Mouse (Mus musculus) layer of hippocampus, postnatal 25 days (tissue): ENCODE measurements around the gene Mpz. TPM values are rescaled to one million over a fixed set of nuclear protein-coding genes. Genes with fewer than 3 reads are reported as not detected.
"Not testable (repeated sequence)": the region's sequence is repeated elsewhere in the genome, so short reads cannot be mapped to it uniquely, and the experiment has no call there.

ENCODE experiments used
- DNase-seq, 2 experiments: peaks; one replicate each; pipeline ENCODE4 v3.0.0; 2022; ENCODE audit warnings: mixed read lengths in 2 of 2, low spot score in 1 of 2; ENCODE audit errors: extremely low spot score in 1 of 2
- total RNA-seq, 2 experiments: library from RNA; stranded (reverse); gene quantifications; 2 replicates each; pipeline ENCODE4 v1.2.3; 2021

Gene Mpz
- total RNA-seq, 2 experiments from 2014 or later: not detected

DNA sequence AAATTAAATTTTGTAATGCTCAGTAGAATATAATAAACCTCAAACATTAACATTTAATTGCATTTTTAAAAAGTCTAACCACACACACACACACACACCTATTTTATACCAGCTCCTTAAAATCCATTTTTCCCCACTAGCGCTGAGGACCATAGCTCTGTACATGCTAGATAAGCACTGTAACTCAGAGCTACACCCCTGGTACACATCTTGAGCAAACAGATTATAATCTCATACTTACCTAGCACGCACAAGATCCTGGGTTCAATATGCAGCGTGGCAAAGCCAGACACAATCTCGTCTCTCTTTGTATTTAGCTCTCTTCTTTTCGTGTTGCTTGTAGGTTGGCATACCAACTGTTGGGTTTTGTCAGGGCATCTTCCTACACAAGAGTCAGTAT lies 26.1 kb upstream of the Mpz start:
- DNase-seq: no peak

DNA sequence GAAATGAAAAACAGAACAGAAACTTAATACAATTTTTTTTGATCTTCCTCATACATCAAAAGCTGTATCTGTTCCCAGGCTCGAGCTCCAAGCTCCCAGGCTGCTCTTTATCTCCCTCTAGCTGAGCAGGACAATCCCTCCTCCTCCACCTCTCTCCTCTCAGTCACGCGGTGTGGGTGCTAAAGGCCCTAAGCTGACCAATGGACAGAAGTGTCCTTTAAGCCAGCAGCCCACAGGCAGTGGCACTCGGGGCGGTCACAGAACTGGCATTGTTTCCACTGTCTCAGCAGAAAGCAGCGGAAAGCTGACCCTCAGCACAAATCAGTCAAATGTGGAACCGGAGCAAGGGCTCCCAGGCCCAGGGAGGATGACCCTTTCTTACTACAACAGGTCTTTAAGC lies 21.3 kb upstream of the Mpz start:
- DNase-seq: peak in 1 of 2 experiments; percentile 24

DNA sequence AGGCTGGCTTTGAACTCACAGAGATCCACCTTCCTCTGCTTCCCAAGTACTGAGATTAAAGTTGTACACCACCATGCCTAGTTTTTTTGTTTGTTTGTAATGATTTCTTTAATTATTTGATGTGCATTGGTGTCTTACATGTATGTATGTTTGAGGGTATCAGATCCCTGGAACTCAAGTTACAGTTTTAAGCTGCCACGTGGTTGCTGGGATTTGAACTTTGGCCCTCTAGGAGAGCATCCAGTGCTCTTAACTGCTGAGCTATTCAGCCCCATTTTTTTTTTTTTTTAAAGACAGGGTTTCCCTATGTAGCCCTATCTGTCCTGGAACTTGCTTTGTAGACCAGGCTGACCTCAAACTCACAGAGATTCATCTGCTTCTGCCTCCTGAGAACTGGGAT lies 19.5 kb upstream of the Mpz start:
- no peak for DNase-seq

DNA sequence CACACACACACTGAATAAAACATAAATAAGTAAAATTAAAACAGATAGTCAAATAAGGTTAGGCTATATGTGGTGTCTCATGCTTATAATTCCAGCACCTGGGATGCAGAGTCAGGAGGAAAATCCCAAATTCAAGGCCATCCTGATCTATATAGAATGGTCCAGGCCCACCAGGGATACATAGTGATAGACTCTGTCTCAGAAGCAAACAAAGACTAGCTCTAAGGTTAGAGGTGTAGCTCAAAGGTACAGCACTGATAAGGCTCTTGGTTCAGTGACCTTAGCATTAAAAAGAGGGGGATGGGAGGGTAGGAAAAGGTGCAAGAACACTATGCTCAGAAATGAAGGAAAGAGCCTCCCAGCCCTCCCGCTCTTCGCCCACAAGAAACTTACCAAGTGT lies 14.9 kb upstream of the Mpz start:
- DNase-seq: no peak

DNA sequence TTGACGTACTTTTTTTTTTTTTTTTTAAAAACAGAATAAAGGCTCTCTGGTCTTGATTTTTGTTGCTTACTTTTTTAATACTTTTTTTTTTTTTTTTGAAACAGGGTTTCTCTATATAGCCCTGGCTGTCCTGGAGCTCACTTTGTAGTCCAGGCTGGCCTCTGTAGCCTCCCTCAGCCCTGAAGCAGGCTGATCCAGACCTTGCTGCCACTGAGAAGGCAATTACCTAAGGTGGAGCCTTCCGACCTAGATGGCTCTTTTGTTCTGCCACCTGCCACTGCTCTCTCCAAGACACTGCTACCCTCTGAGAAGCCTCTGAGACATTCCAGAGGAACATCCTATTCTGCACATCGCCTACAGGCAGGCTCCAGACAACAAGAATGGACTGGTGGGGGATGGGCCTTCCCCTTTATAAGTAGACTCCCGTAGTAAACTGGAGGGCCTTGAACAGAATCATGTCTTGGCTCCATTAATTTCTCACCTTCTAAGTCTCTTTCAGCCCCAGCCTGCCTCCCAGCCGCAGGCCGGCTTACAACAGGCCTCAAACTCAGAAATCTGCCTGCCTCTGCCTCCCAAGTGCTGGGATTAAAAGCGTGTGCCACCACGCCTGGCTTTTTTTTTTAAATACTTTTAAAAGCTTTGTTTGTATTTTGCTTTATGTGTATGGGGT lies 12.9 kb upstream of the Mpz start:
- not testable (repeated sequence) for DNase-seq

DNA sequence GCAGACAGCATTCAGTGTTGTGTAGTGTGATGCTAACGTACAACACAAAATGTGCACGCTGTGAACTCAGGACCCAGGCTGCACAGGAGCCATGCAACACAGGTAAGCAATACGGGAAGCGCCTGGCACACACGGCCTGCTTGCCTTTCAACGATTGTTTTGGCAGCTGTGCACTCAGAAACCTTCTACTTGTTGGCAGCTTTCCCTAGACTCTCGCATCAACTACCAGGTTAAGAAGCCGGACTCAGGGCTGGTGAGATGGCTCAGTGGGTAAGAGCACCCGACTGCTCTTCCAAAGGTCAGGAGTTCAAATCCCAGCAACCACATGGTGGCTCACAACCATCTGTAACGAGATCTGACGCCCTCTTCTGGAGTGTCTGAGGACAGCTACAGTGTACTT lies 7.5 kb upstream of the Mpz start:
- DNase-seq: not testable (repeated sequence)

DNA sequence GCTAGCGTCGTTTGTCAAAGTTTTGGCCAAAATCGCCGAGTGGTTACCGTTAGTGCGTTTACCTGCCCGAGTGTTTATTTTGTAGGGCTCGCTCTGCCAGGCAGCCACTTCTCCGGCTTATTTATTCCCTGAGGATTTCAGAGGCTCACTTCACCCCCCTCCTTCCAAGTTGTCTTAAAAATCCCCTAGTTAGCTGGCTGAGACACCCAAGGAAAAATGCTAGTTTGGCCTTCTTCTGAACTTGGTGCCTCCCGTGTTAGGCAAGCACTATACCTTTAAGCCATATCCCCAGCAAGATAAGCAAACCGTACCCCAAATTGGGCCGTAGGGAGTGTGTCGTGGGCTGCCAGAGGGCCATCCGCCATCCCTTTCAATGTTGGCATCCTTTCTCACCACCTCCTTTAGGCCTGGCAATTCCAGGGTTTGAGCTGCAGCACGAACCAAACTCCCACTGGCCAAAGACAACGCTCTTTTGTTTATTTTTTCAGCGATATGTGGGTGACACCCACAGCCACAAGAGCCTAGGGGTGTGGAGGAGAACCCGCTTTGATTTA lies 404 bp downstream of the Mpz start:
- peak; percentile 14 to 25 for DNase-seq

DNA sequence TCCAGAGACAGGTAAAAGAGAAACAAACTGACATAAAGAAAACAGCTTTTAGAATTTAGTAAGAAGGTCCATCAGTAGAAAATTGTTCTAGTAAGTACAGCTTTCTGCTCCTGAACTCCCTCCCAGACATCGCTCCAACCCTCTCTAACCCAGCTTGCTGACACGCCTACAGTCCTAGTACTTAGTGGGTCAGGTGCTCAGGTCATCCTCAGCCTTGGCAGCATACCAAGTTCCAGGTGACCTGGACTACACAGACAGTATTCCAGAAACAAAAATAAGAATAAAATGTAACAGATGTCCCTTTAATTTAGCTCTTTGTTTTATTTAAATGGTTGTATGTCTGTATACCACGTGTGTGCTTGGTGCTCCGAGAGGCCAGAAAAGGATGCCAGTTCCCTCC lies 1.5 kb downstream of the Mpz start:
- DNase-seq: no peak

DNA sequence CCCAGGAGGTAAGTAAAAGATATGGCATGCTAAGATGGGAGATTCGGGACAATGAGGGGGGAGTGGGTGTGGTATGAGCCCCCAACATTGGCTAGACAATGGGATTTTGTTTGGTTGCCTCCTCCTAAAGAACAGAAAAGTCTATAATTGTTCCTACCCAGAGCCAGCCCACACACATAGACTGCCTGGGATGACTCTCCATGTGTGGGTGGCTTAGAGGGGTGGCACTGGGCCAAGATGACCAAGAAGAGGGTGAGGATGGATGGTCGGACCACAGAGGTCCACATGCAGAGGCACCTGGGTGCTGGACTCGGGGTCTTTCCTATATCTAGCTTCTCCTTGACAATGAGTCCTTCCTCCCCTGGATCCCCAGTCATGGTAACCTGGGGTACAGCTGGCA lies 6.1 kb downstream of the Mpz start:
- DNase-seq: no peak

DNA sequence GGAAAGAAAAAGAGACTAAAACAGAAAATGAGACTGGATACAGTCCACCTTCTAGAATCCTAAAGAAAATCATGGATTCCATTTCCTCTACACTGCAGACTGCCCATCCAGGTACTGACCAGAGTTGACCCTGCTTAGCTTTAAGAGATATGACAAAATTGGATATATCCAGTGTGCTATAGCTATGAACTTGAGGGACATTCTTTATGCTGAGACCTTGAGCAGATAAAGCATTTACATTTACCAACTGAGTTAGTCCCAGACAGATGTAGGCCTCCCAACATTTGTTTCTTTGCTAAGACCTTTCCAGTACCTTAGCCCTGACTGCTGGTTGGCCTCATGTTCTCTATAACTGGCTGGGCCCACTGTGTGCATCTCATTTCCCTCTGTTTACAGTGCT lies 7.5 kb downstream of the Mpz start:
- no peak for DNase-seq

DNA sequence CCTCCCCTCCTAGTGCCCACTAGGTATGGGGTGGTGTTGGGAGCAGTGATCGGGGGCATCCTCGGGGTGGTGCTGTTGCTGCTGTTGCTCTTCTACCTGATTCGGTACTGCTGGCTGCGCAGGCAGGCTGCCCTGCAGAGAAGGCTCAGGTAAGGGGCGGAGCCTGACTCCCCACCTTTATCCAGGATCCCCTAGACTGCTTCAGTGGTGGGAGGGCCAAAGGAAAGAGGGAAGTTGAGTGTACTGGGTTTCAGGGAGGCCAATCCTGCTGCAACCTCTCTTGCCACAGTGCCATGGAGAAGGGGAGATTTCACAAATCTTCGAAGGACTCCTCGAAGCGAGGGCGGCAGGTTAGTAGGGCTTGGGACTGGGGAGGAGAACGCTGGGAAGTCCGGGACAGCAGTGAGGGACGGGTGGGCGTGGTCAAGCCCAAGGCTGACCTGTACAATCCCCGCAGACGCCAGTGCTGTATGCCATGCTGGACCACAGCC lies 9.0 kb downstream of the Mpz start:
- DNase-seq: no peak

DNA sequence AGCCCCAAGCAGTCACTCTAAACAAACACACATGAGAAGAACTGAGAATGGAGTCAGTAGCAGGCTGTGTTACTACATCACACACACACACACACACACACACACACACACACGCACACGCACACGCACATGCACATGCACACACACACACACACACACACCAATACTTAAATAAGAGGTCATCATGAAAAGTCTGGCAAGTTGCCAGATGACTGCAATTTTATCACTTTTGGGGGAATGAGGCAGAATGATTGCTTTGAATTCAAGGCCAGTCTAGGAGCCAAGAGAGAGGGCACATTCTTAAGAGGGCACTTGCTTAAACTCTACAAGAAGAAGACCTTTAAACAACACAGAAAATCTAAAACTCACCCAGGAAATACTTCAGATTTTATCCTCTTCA lies 12.0 kb downstream of the Mpz start:
- DNase-seq: no peak

DNA sequence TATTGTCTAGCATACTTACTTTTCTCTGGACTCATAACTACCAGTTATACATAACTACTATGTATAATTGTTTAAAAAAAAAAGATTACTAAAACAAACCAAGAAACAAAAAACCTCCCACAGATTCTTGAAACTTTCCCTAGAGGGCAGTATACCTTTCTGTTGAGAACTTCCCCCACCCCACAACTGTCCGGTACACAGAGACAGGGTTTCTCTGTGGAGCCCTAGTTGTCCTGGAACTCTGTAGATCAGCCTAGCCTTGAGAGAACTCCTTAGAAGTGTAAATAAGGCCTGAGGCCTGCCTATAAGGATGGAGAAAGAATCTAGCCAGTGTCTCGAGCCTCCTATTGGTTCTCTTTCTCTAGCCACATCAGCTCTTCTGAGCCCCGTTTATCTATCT lies 13.7 kb downstream of the Mpz start:
- no peak for DNase-seq

DNA sequence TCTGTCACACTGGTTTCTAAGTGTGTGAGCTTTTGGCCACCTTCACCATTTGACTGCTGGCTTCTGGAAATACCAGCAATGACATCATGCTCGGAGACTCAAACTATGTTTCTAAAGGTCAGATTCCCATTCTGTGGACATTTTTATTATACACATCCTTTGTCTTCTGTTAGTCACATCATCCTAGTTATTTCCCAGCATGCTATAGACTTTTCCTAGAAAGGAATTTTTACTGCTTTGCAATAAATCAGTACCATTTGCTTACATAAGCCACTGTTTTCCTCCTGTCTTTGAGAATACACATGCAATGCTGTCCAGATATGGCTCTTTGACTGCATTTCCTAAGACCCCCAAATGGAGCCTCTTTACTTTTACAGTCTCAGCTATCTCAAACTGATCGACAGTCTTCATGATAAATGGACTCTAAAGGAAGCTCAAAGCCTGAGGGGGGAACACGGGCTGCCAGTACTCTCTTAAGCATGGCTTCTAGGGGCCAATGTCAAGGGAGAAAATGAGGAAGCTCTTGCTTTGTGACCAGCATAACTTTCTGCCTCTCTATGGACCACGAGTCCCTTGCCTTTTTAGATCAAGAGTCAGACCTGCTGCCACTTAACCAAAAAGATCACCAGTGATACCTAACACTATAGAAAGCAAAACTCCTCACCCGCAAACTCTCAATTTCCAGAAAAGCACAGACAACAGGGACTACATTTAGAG lies 15.3 kb downstream of the Mpz start:
- no peak for DNase-seq

DNA sequence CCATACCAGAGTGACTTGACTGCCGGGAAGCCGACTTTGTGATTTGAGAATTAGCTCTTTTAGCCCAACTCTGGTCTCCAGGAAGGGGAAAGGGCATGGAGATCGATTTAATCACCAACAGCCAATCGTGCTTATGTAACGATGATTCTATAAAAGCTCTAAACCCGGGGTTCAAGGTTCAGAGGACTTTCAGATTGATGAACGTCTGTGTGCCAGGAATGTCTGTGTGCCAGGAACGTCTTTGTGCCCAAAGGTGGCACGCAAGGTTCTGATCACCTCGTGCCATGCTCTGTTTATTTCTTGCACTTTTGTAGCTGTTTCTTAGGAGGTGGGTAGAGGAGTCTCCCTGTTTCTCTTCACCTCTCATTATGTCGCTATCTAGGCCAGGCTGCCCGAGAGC lies 18.4 kb downstream of the Mpz start:
- DNase-seq: no peak

DNA sequence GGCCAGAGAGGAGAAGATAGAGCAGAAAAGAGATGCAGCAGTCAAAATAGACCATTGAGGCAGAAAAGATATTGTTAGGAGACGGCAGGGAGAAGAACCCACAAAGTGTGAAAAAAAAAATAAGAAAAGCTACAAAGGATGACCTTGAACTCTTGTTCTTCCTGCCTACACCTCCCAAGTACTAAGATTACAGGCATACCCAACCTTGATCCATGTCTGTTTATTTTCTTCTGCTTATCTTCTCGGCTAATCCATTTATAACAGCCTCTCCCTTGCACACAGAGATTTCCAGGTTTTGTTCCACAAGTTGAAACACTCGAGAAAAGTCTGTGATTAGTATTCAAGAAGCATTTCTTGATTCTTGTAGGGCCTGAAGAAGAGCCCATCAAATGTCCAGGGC lies 19.4 kb downstream of the Mpz start:
- no peak for DNase-seq

DNA sequence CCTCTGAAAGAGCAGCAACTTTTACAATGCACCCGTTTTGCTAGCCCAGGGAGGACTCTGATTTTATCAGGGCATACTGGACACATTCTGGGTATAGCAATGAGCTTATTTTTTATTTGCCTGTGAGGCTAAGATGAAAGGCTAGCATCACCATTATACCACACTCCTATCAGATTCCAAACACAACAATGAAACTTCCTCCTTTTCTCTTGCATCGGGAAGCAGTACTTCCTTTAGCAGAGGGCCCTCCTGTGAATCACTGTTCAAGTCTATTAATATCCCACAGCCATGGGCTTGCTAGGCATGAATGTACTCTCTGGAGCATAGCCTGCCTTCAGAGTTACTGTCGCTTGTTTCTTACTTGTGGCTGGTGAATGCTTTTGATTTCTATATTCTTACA lies 20.6 kb downstream of the Mpz start:
- no peak for DNase-seq

DNA sequence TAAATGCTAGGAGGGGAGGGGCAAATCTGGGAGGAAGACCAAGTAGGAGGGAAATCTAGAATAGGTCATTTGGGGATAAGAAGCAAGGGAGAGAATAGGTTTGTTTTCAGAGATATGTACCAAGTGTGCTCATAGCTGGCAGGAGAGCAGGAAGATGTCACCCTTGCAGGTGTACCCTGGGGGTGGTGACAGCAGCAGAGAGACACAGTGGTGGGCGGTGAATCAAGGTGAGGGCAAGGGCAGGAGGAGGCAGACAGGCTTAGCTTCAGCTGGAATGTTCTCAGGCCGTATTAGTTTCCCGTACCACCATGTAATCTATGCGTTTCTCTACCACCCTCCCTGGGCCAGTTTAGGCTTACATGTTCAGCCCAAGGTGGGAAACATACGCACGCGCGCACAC lies 22.3 kb downstream of the Mpz start:
- no peak for DNase-seq

DNA sequence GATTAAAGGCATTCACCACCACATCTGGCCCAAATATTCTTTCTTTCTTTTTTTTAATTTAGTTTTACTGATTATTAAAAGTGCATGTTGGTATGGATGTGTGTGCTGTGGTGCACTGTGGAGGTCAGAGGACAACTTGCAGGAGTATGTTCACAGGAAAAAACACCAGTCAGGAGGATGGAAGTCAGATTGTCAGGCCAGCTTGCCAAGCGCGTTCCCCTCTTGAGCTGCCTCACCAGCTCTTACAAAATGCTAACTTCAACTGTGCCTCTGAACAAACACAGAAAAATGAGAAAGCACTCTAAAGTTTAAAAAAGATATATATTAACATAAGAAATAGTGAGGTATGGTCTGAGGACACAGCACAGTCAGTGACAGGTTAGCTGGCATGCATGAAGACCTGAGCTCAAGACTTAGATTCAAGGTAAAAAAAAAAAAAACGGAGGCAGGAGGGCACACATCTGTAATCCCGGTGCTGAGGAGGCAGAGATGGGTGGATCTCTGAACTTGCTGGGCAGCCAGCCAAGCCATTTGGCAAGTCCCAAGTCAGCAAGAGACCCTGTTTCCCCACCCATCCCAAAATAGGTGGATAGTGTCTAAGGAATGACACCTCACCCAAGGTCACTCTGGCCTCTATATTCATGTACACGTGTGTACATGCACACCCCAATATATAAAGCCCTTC lies 29.1 kb downstream of the Mpz start:
- DNase-seq: no peak

DNA sequence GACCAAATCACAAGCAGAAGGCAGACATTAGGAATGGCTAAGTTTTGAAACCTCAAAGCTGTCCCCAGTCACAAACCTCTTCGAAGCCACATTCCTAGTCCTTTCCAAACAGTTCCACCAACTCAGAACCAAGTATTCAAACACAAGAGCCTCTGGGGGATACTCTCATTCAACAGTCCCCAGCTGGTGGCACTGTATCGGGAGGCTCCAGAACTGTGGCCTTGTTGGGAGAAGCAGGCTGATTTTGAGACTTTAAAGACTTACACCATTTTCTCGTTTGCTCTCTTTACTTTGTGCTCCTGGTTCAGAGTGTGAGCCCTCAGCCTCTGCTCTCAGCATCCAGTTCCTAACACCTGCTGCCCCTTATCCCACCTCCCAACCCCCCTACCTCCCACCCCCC lies 32.5 kb downstream of the Mpz start:
- no peak for DNase-seq

DNA sequence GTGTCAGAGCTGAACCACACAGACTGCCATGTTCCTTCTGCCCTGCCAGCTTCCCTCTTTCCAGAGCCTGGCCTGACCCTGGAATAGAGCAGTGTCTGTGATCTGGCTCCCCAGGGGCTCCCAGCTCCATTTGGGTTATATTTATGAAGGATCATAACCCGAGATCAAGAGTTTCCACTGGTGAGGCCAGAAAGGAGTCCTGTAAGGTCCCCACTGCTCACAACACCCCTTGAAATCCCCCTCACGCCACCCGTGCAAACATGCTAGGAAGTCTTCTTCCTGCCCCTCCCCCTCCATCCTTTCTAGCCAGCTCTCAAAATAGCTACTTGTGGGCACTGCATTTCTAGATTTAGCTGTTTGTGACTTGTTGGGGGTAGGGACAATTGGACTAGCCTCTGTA lies 33.1 kb downstream of the Mpz start:
- DNase-seq: no peak
